Mouse (Mus musculus): ENCODE data around the gene Dcdc2a. TPM values are rescaled to one million over a fixed set of nuclear protein-coding genes. Genes with fewer than 3 reads are reported as not detected.
A peak's percentile ranks its signal among the peaks of the same experiment; 100 is the strongest.

The Dcdc2a gene
- polyA plus RNA-seq, 1 experiment: 8.3 TPM

- Histone ChIP-seq H3K4me1 (ENCODE audit: control insufficient read depth, insufficient read depth, low read length) (no peaks in the 10 kb centered on the region), H3K27ac (ENCODE audit: insufficient read depth, low read length) (no peak overlapping the region), H3K4me3 (ENCODE audit: insufficient read depth, low read length) (no peak overlapping the region)
- TF ChIP-seq CTCF (IDR thresholded peaks at IDR 0.05; ENCODE audit: extremely low read depth, insufficient read depth, low read length) (no peak), POLR2A (IDR thresholded peaks at IDR 0.05; ENCODE audit: extremely low read depth, insufficient read depth, low read length) (no peak)
These were observed 54.8 kb downstream of the Dcdc2a start for GRCm38 (mm10) chr13:25110592-25111095.

GRCm38 (mm10) chr13:25115429-25115881, 59.7 kb downstream of the Dcdc2a start:
- TF ChIP-seq POLR2A (IDR thresholded peaks at IDR 0.05; ENCODE audit: extremely low read depth, insufficient read depth, low read length) (0 out of 2 replicates have a peak, but pooled peaks have one; percentile 6), CTCF (IDR thresholded peaks at IDR 0.05; ENCODE audit: extremely low read depth, insufficient read depth, low read length) (no peak)
- Histone ChIP-seq H3K4me3 (ENCODE audit: insufficient read depth, low read length) (peak overlapping the region; percentile 20), H3K4me1 (ENCODE audit: control insufficient read depth, insufficient read depth, low read length) (no peaks in the 10 kb centered on the region), H3K27ac (ENCODE audit: insufficient read depth, low read length) (no peak overlapping the region)

- no peak overlapping the region for H3K27ac ChIP-seq (ENCODE audit: insufficient read depth, low read length)
- no peaks in the 10 kb centered on the region for H3K4me1 ChIP-seq (ENCODE audit: control insufficient read depth, insufficient read depth, low read length)
- no peak for TF ChIP-seq POLR2A (IDR thresholded peaks at IDR 0.05; ENCODE audit: extremely low read depth, insufficient read depth, low read length)
- TF ChIP-seq CTCF (IDR thresholded peaks at IDR 0.05; ENCODE audit: extremely low read depth, insufficient read depth, low read length): peak; percentile 96
- H3K4me3 ChIP-seq (ENCODE audit: insufficient read depth, low read length): peak overlapping the region; percentile 20; the same call in 1 of the 2 replicates
These were observed 60.2 kb downstream of the Dcdc2a start for GRCm38 (mm10) chr13:25115971-25116370.

- Histone ChIP-seq H3K27ac (ENCODE audit: insufficient read depth, low read length) (no peak overlapping the region), H3K4me1 (ENCODE audit: control insufficient read depth, insufficient read depth, low read length) (peaks cover 2% of the 10 kb centered on the region; the same call in 1 of the 2 replicates), H3K4me3 (ENCODE audit: insufficient read depth, low read length) (no peak overlapping the region)
- TF ChIP-seq CTCF (IDR thresholded peaks at IDR 0.05; ENCODE audit: extremely low read depth, insufficient read depth, low read length) (peak; percentile 59), POLR2A (IDR thresholded peaks at IDR 0.05; ENCODE audit: extremely low read depth, insufficient read depth, low read length) (no peak)
These were observed 67.0 kb downstream of the Dcdc2a start for GRCm38 (mm10) chr13:25122740-25123335.

GRCm38 (mm10) chr13:25127216-25127615, 71.4 kb downstream of the Dcdc2a start:
- TF ChIP-seq POLR2A (IDR thresholded peaks at IDR 0.05; ENCODE audit: extremely low read depth, insufficient read depth, low read length) (no peak), CTCF (IDR thresholded peaks at IDR 0.05; ENCODE audit: extremely low read depth, insufficient read depth, low read length) (no peak)

GRCm38 (mm10) chr13:25127806-25128205, 72.0 kb downstream of the Dcdc2a start:
- Histone ChIP-seq H3K27ac (ENCODE audit: insufficient read depth, low read length) (no peak overlapping the region), H3K4me1 (ENCODE audit: control insufficient read depth, insufficient read depth, low read length) (peaks cover 6% of the 10 kb centered on the region), H3K4me3 (ENCODE audit: insufficient read depth, low read length) (no peak overlapping the region)
- TF ChIP-seq CTCF (IDR thresholded peaks at IDR 0.05; ENCODE audit: extremely low read depth, insufficient read depth, low read length): no peak

More at GRCm38 (mm10) chr13:25127216-25127615, 71.4 kb downstream of the Dcdc2a start:
- no peak overlapping the region for H3K27ac ChIP-seq (ENCODE audit: insufficient read depth, low read length)
- no peak overlapping the region for H3K4me3 ChIP-seq (ENCODE audit: insufficient read depth, low read length)
- peaks cover 6% of the 10 kb centered on the region for H3K4me1 ChIP-seq (ENCODE audit: control insufficient read depth, insufficient read depth, low read length)

GRCm38 (mm10) chr13:25128766-25129165, 73.0 kb downstream of the Dcdc2a start:
- TF ChIP-seq POLR2A (IDR thresholded peaks at IDR 0.05; ENCODE audit: extremely low read depth, insufficient read depth, low read length) (no peak), CTCF (IDR thresholded peaks at IDR 0.05; ENCODE audit: extremely low read depth, insufficient read depth, low read length) (no peak)
- no peak overlapping the region for H3K4me3 ChIP-seq (ENCODE audit: insufficient read depth, low read length)
- no peak overlapping the region for H3K27ac ChIP-seq (ENCODE audit: insufficient read depth, low read length)
- peaks cover 6% of the 10 kb centered on the region for H3K4me1 ChIP-seq (ENCODE audit: control insufficient read depth, insufficient read depth, low read length)

- Histone ChIP-seq H3K4me3 (ENCODE audit: insufficient read depth, low read length) (no peak overlapping the region), H3K27ac (ENCODE audit: insufficient read depth, low read length) (no peak overlapping the region), H3K4me1 (ENCODE audit: control insufficient read depth, insufficient read depth, low read length) (no peaks in the 10 kb centered on the region)
- TF ChIP-seq CTCF (IDR thresholded peaks at IDR 0.05; ENCODE audit: extremely low read depth, insufficient read depth, low read length) (no peak), POLR2A (IDR thresholded peaks at IDR 0.05; ENCODE audit: extremely low read depth, insufficient read depth, low read length) (no peak)
These were observed 87.3 kb downstream of the Dcdc2a start for GRCm38 (mm10) chr13:25143066-25143465.

DNA sequence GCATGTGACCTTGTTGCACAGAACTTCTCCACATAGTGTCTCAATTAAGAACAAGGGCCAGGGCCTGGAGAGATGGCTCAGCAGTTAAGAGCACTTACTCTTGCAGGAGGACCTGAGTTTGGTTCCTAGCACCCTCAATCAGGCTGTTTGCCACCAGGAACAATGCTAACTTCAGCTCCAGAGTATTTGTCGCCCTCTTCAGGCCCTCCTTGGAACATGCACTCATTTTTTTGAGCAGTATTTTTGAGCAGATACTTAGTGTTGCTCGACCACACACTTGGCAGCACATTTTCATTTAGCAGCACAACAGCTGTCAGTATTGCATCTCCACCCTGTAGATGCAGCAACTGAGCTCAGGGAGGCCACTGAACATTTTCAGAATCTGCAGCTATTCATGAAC, 88.3 kb downstream of the Dcdc2a start:
- no peaks in the 10 kb centered on the region for H3K4me1 ChIP-seq (ENCODE audit: control insufficient read depth, insufficient read depth, low read length)
- no peak overlapping the region for H3K4me3 ChIP-seq (ENCODE audit: insufficient read depth, low read length)
- no peak overlapping the region for H3K27ac ChIP-seq (ENCODE audit: insufficient read depth, low read length)
- TF ChIP-seq POLR2A (IDR thresholded peaks at IDR 0.05; ENCODE audit: extremely low read depth, insufficient read depth, low read length): no peak
- no peak for TF ChIP-seq CTCF (IDR thresholded peaks at IDR 0.05; ENCODE audit: extremely low read depth, insufficient read depth, low read length)

GRCm38 (mm10) chr13:25146232-25146631, 90.4 kb downstream of the Dcdc2a start:
- no peak overlapping the region for H3K27ac ChIP-seq (ENCODE audit: insufficient read depth, low read length)
- H3K4me3 ChIP-seq (ENCODE audit: insufficient read depth, low read length): no peak overlapping the region
- H3K4me1 ChIP-seq (ENCODE audit: control insufficient read depth, insufficient read depth, low read length): no peaks in the 10 kb centered on the region
- TF ChIP-seq POLR2A (IDR thresholded peaks at IDR 0.05; ENCODE audit: extremely low read depth, insufficient read depth, low read length) (no peak), CTCF (IDR thresholded peaks at IDR 0.05; ENCODE audit: extremely low read depth, insufficient read depth, low read length) (no peak)

Measured in cortical plate, adult 2 months (tissue).